Mouse (Mus musculus): Measurements from ENCODE around the gene Gm17949.

GRCm38 (mm10) chr17:57059486-57059977, 48.3 kb downstream of the Gm17949 start, which contains the start of gene Slc25a23:
- TF ChIP-seq CHD2 (IDR thresholded peaks at IDR 0.05; ENCODE audit: low read depth, low read length) (no peak), MAFK (IDR thresholded peaks at IDR 0.05; ENCODE audit: insufficient read depth, low read depth, low read length) (no peak)
